Mouse (Mus musculus) induced T-regulatory cell, adult 2 months (primary cell): ENCODE measurements around the gene Sod1.

ENCODE experiments used
- DNase-seq: peaks from one replicate; pipeline ENCODE4 v3.0.0-alpha.2; 2012; ENCODE audit warnings: low read depth

Sod1 gene

GRCm38 (mm10) chr16:90258950-90259349 lies 38.4 kb downstream of the Sod1 start:
- DNase-seq: no peak

DNA sequence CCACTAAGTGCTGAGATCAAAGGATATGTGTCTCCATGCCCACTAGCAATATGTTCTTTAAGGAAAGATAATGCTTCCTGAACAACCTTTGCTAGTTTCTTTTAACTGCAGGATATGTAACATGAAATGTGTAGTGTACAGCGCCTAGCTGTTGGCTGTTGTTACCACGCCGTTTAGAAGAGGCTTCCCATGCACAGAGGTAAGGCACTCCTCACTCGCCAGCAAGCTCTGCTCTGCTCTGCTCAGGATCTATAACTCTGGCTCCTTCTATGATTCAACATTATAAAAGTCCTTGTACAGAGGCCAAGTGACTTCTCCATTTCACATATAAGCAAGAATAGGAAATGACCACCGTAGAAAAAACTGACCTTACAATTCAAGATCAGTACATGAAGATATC lies 39.1 kb downstream of the Sod1 start:
- no peak for DNase-seq

GRCm38 (mm10) chr16:90260097-90260496 lies 39.5 kb downstream of the Sod1 start:
- no peak for DNase-seq

- DNase-seq: no peak
These were observed 41.2 kb downstream of the Sod1 start for GRCm38 (mm10) chr16:90261791-90262190.

DNA sequence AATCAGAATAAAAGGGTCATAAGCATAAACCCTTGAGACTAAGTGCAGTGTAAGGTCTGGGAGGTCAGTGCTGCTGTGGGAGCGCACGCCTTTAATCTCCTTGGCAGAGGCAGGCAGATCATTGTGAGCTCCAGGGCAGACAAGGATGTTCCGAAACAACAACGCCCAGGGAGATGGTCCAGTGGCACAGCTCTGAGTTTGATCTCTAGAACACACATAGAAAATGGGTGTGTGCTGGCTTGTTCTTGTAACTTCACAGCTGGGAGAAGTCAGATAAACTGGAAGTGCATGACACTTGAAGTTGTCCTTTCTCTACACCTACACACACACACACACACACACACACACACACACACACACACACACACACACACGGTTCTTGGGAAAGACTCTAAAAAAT lies 43.5 kb downstream of the Sod1 start:
- DNase-seq: no peak

- DNase-seq: no peak
These were observed 44.6 kb downstream of the Sod1 start for GRCm38 (mm10) chr16:90265106-90265505.

DNA sequence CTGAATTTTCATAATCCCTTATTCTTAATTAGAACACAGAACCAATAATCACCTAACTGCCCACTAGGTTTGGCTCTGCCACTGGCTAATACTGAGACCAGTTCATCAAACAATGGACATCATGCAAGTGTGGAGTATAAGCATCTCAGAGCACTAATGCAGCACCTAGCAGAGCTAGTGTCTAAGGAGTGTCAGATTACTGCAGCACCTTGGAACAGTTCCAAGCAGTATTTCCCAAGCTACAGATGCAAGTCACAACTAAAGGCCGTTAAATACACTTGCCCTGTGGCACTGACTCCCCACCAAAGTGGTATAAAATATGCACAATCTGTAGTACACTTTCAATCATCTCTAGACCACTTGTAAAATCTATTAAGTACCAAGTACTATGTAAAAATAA lies 46.0 kb downstream of the Sod1 start:
- DNase-seq: no peak

- no peak for DNase-seq
These were observed 55.0 kb downstream of the Sod1 start for GRCm38 (mm10) chr16:90275521-90275920.
